Mouse (Mus musculus) cerebellum, adult 9-11 months (tissue): ENCODE data around the gene Aff3.

ENCODE experiments used
- DNase-seq: peaks from one replicate; pipeline ENCODE4 v3.0.0; 2022

The Aff3 gene

GRCm38 (mm10) chr1:38664777-38665176 lies at the start of gene Aff3:
TSS of gene Aff3 (minus strand) at chr1:38664955.
- DNase-seq = no peak

GRCm38 (mm10) chr1:38700646-38701045 lies 35.9 kb upstream of the Aff3 start:
- no peak for DNase-seq

GRCm38 (mm10) chr1:38699244-38699643 lies 34.5 kb upstream of the Aff3 start:
- DNase-seq = no peak

GRCm38 (mm10) chr1:38695812-38696681 lies 31.3 kb upstream of the Aff3 start:
- no peak for DNase-seq

GRCm38 (mm10) chr1:38695089-38695811 lies 30.5 kb upstream of the Aff3 start:
- DNase-seq = no peak

- no peak for DNase-seq
Observed at GRCm38 (mm10) chr1:38694142-38694541, 29.4 kb upstream of the Aff3 start.

- peak; percentile 46 for DNase-seq
Observed at GRCm38 (mm10) chr1:38690471-38690870, 25.7 kb upstream of the Aff3 start.

- no peak for DNase-seq
Observed at GRCm38 (mm10) chr1:38688216-38688615, 23.5 kb upstream of the Aff3 start.

- DNase-seq = no peak
Observed at GRCm38 (mm10) chr1:38685706-38686105, 21.0 kb upstream of the Aff3 start.

GRCm38 (mm10) chr1:38683158-38683721 lies 18.5 kb upstream of the Aff3 start:
- DNase-seq = no peak

GRCm38 (mm10) chr1:38679890-38680289 lies 15.1 kb upstream of the Aff3 start:
- no peak for DNase-seq

GRCm38 (mm10) chr1:38671756-38672155 lies 7.0 kb upstream of the Aff3 start:
- DNase-seq = no peak

GRCm38 (mm10) chr1:38671019-38671418 lies 6.3 kb upstream of the Aff3 start:
- DNase-seq = no peak

- no peak for DNase-seq
Observed at GRCm38 (mm10) chr1:38668327-38668726, 3.6 kb upstream of the Aff3 start.

GRCm38 (mm10) chr1:38667892-38668291 lies 3.1 kb upstream of the Aff3 start:
- no peak for DNase-seq

GRCm38 (mm10) chr1:38666766-38667118 lies 2.0 kb upstream of the Aff3 start:
- DNase-seq = no peak

- no peak for DNase-seq
Observed at GRCm38 (mm10) chr1:38666111-38666765, 1.5 kb upstream of the Aff3 start.

GRCm38 (mm10) chr1:38665611-38666010 lies 856 bp upstream of the Aff3 start:
- DNase-seq = no peak

GRCm38 (mm10) chr1:38664261-38664660 lies 494 bp downstream of the Aff3 start:
- DNase-seq = no peak

- DNase-seq = no peak
Observed at GRCm38 (mm10) chr1:38662616-38663193, 2.0 kb downstream of the Aff3 start.

GRCm38 (mm10) chr1:38658933-38659553 lies 5.7 kb downstream of the Aff3 start:
- no peak for DNase-seq

GRCm38 (mm10) chr1:38658376-38658775 lies 6.4 kb downstream of the Aff3 start:
- DNase-seq = no peak

- DNase-seq = no peak
Observed at GRCm38 (mm10) chr1:38657606-38658005, 7.1 kb downstream of the Aff3 start.
